Mouse (Mus musculus): ENCODE results near the gene Zfp787. TPM values are rescaled to one million over a fixed set of nuclear protein-coding genes. Genes with fewer than 3 reads are reported as not detected.
A peak's percentile ranks its signal among the peaks of the same experiment; 100 is the strongest.
"Not testable (repeated sequence)": the region's sequence is repeated elsewhere in the genome, so short reads cannot be mapped to it uniquely, and the experiment has no call there.

Zfp787 gene
- total RNA-seq, 2 experiments from 2014 or later, result 28.3 to 28.4 TPM

GRCm38 (mm10) chr7:6139295-6139694 lies 16.5 kb downstream of the Zfp787 start:
- H3K4me3 ChIP-seq, result no peak overlapping the region
- TF ChIP-seq CTCF (IDR thresholded peaks at IDR 0.05), result no peak
- no peak overlapping the region for H3K27ac ChIP-seq
- no peak for DNase-seq
- intact Hi-C loops (cut with DNase I), result no loop called here

DNA sequence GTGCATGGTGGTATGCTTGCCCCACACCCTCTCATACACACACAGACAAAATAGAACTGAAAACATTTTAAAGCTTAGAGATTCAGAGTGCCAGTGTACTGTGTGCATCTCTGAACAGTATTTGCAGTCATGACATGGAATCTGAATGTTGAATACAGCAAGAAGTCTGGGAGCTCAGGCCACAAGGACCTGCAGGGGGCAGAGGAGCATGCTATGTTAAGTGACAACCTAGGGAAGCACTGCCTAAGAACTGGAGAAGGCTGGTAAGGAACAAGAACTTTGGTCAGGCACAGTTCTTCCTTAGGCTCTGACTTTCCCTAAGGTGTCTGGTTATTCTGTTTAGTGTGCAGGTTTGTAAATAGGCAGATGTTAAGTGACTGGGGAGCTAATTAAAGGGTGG lies 19.3 kb downstream of the Zfp787 start:
- TF ChIP-seq CTCF (IDR thresholded peaks at IDR 0.05), result peak; percentile 43; the same call in 1 of the 2 replicates
- intact Hi-C loops (cut with DNase I), result no loop called here
- no peak for DNase-seq
- H3K27ac ChIP-seq, result peak overlapping the region; percentile 17; the same call in 1 of the 2 replicates
- no peak overlapping the region for H3K4me3 ChIP-seq

DNA sequence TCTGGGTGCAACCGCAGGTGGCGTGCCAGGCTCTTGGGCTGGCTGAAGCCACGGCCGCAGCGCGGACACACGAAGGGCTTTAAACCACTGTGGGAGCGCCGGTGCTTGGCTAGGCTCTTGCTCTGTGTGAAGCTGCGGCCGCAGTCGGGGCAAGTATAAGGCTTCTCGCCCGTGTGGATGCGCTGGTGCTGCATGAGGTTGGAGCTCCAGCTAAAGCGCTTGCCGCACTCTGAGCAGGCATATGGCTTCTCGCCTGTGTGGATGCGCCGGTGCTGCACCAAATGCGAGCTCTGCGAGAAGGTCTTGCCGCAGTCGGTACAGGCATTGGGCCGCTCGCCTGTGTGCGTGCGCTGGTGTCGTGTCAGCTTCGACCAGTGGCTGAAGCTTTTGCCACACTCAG lies 23.2 kb downstream of the Zfp787 start:
- no peak for TF ChIP-seq CTCF (IDR thresholded peaks at IDR 0.05)
- H3K27ac ChIP-seq, result no peak overlapping the region
- no peak overlapping the region for H3K4me3 ChIP-seq
- intact Hi-C loops (cut with DNase I), result no loop called here
- no peak for DNase-seq

DNA sequence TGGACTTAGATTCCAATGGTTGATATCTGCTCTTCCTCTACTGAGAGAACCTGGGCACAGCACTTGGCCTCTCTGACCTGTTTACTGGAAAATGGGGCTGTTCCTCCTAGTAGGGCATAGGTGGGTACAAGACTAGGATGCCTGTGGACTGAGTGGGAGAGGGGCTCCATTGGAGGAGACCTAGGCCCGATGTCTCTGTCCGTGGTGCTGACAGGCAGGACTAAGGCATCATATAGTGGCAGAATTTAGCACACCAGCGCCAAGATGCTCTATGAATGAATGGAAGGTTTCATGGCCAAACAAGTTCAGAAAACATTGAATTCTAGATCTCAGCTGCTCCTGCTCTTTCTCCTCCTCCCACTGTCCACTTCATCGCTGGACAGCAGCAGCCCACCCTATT lies 25.5 kb downstream of the Zfp787 start:
- Histone ChIP-seq H3K27ac (no peak overlapping the region), H3K4me3 (no peak overlapping the region)
- intact Hi-C loops (cut with DNase I), result no loop called here
- DNase-seq, result no peak
- no peak for TF ChIP-seq CTCF (IDR thresholded peaks at IDR 0.05)

GRCm38 (mm10) chr7:6126690-6127448 lies 28.9 kb downstream of the Zfp787 start:
- Histone ChIP-seq H3K27ac (no peak overlapping the region), H3K4me3 (no peak overlapping the region)
- TF ChIP-seq CTCF (IDR thresholded peaks at IDR 0.05), result peak; percentile 96
- peak; percentile 78 for DNase-seq
- intact Hi-C loops (cut with DNase I), result loop anchor here (1.0 to 5.0 kb wide), 2 partner anchors 45 to 64 kb away; partner anchors contain the start of gene Zfp444

- intact Hi-C loops (cut with DNase I); H3K27ac ChIP-seq; DNase-seq; H3K4me3 ChIP-seq: not testable (repeated sequence)
These were observed 34.7 kb downstream of the Zfp787 start for GRCm38 (mm10) chr7:6121128-6121527.

- DNase-seq; intact Hi-C loops (cut with DNase I): not testable (repeated sequence)
- TF ChIP-seq CTCF (IDR thresholded peaks at IDR 0.05), result peak; percentile 39
These were observed 35.7 kb downstream of the Zfp787 start for GRCm38 (mm10) chr7:6120104-6120503.

GRCm38 (mm10) chr7:6119501-6119900 lies 36.3 kb downstream of the Zfp787 start:
- no peak for DNase-seq
- Histone ChIP-seq H3K27ac (no peak overlapping the region), H3K4me3 (no peak overlapping the region)
- intact Hi-C loops (cut with DNase I), result no loop called here
- TF ChIP-seq CTCF (IDR thresholded peaks at IDR 0.05), result no peak

More at GRCm38 (mm10) chr7:6120104-6120503, 35.7 kb downstream of the Zfp787 start:
- not testable (repeated sequence) for H3K4me3 ChIP-seq, H3K27ac ChIP-seq

Other genes with a start within 250 kb of the Zfp787 start
- not detected for gene Vmn1r65, start 145.0 kb downstream of the Zfp787 start, total RNA-seq (2021)
- not detected for gene Nlrp4c, start 110.8 kb downstream of the Zfp787 start, total RNA-seq (2021)
- gene Zfp444, start 16.2 kb upstream of the Zfp787 start, total RNA-seq (2021), result 1 to 10 TPM; 7.4 to 9.1 TPM
- not detected for gene Galp, start 41.1 kb upstream of the Zfp787 start, total RNA-seq (2021)
- not detected for gene Zscan5b, start 66.3 kb upstream of the Zfp787 start, total RNA-seq (2021)
- gene Epp13, start 96.7 kb upstream of the Zfp787 start, total RNA-seq (2021), result not detected
- gene Zfp667, start 130.6 kb upstream of the Zfp787 start, total RNA-seq (2021), result 1 to 10 TPM; 3.2 to 3.8 TPM
- 1 to 10 TPM in 1 of 2 experiments, under 1 TPM in 1; 0.31 to 1.2 TPM for gene Zfp583, start 175.3 kb upstream of the Zfp787 start, total RNA-seq (2021)
- gene Gm3854, start 187.8 kb upstream of the Zfp787 start, total RNA-seq (2021), result under 1 TPM; 0.45 to 0.51 TPM
- 1 to 10 TPM; 2.1 to 2.4 TPM for gene Zfp78, start 207.3 kb upstream of the Zfp787 start, total RNA-seq (2021)
- 1 to 10 TPM in 1 of 2 experiments, under 1 TPM in 1; 0.75 to 1.2 TPM for gene Zfp28, start 227.3 kb upstream of the Zfp787 start, total RNA-seq (2021)
- under 1 TPM; 0.45 to 0.77 TPM for gene Smim17, start 242.7 kb upstream of the Zfp787 start, total RNA-seq (2021)